Mouse (Mus musculus): ENCODE data around the gene Elp6. TPM values are rescaled to one million over a fixed set of nuclear protein-coding genes. Genes with fewer than 3 reads are reported as not detected.

Elp6 gene
- polyA plus RNA-seq (2015; fragmentation: Nextera tagmentation; extraction: Ambion mirVana) = 24.1 and 24.9 TPM in 2 replicates

- no peaks in the 10 kb centered on the region for H3K9me3 ChIP-seq (replicated peaks)
- H3K27me3 ChIP-seq = no peaks in the 10 kb centered on the region
- H3K36me3 ChIP-seq = 0 out of 2 replicates have a peak, but pooled peaks cover 5% of the 10 kb centered on the region
- WGBS = under 1% methylated on average over 46 of the region's 46 CpGs
- peak within 1 kb of the TSS; percentile 54 for H3K4me3 ChIP-seq (replicated peaks)
- peak within 1 kb of the TSS; percentile 97 for H3K27ac ChIP-seq (replicated peaks)
- ATAC-seq (ENCODE audit: insufficient number of reproducible peaks, low FRiP score, low TSS enrichment, low read depth) = peak; percentile 97
- peaks cover 6% of the 10 kb centered on the region for H3K4me1 ChIP-seq
- peak within 1 kb of the TSS; percentile 74 for H3K4me2 ChIP-seq (replicated peaks)
- H3K9ac ChIP-seq = peak within 1 kb of the TSS; percentile 63
These were observed at the start of gene Elp6 for GRCm38 (mm10) chr9:110304969-110305651. TSS of gene Elp6 (plus strand) at chr9:110305173.

GRCm38 (mm10) chr9:110255407-110256019 lies 49.5 kb upstream of the Elp6 start:
- Histone ChIP-seq H3K4me2 (replicated peaks) (no peak overlapping the region), H3K4me3 (replicated peaks) (no peak overlapping the region), H3K9me3 (replicated peaks) (no peaks in the 10 kb centered on the region), H3K36me3 (no peaks in the 10 kb centered on the region), H3K27me3 (no peaks in the 10 kb centered on the region), H3K27ac (replicated peaks) (no peak overlapping the region), H3K4me1 (peaks cover 2% of the 10 kb centered on the region), H3K9ac (no peak overlapping the region)
- no peak for ATAC-seq (ENCODE audit: insufficient number of reproducible peaks, low FRiP score, low TSS enrichment, low read depth)
- 66% methylated on average over 15 of the region's 15 CpGs for WGBS

GRCm38 (mm10) chr9:110258646-110259045 lies 46.3 kb upstream of the Elp6 start:
- H3K9me3 ChIP-seq (replicated peaks) = no peaks in the 10 kb centered on the region
- no peak for ATAC-seq (ENCODE audit: insufficient number of reproducible peaks, low FRiP score, low TSS enrichment, low read depth)
- 77% methylated on average over 6 of the region's 6 CpGs for WGBS
- no peaks in the 10 kb centered on the region for H3K4me1 ChIP-seq
- no peaks in the 10 kb centered on the region for H3K36me3 ChIP-seq
- no peak overlapping the region for H3K9ac ChIP-seq
- no peak overlapping the region for H3K4me2 ChIP-seq (replicated peaks)
- no peak overlapping the region for H3K4me3 ChIP-seq (replicated peaks)
- no peak overlapping the region for H3K27ac ChIP-seq (replicated peaks)
- H3K27me3 ChIP-seq = no peaks in the 10 kb centered on the region

GRCm38 (mm10) chr9:110259118-110259517 lies 45.9 kb upstream of the Elp6 start:
- Histone ChIP-seq H3K4me3 (replicated peaks) (no peak overlapping the region), H3K9ac (no peak overlapping the region), H3K36me3 (no peaks in the 10 kb centered on the region), H3K9me3 (replicated peaks) (no peaks in the 10 kb centered on the region), H3K4me2 (replicated peaks) (no peak overlapping the region), H3K27ac (replicated peaks) (no peak overlapping the region), H3K4me1 (no peaks in the 10 kb centered on the region), H3K27me3 (no peaks in the 10 kb centered on the region)
- 79% methylated on average over 3 of the region's 3 CpGs for WGBS
- ATAC-seq (ENCODE audit: insufficient number of reproducible peaks, low FRiP score, low TSS enrichment, low read depth) = no peak

GRCm38 (mm10) chr9:110263181-110263580 lies 41.8 kb upstream of the Elp6 start:
- Histone ChIP-seq H3K27me3 (no peaks in the 10 kb centered on the region), H3K9me3 (replicated peaks) (no peaks in the 10 kb centered on the region), H3K4me3 (replicated peaks) (no peak overlapping the region), H3K9ac (no peak overlapping the region), H3K27ac (replicated peaks) (no peak overlapping the region), H3K36me3 (no peaks in the 10 kb centered on the region), H3K4me1 (no peaks in the 10 kb centered on the region), H3K4me2 (replicated peaks) (no peak overlapping the region)
- no peak; the same call in 1 of the 2 replicates for ATAC-seq (ENCODE audit: insufficient number of reproducible peaks, low FRiP score, low TSS enrichment, low read depth)
- 90% methylated on average over 8 of the region's 8 CpGs for WGBS

GRCm38 (mm10) chr9:110264991-110265390 lies 40.0 kb upstream of the Elp6 start:
- Histone ChIP-seq H3K36me3 (no peaks in the 10 kb centered on the region), H3K4me1 (no peaks in the 10 kb centered on the region), H3K27me3 (no peaks in the 10 kb centered on the region), H3K4me2 (replicated peaks) (no peak overlapping the region), H3K27ac (replicated peaks) (no peak overlapping the region), H3K4me3 (replicated peaks) (no peak overlapping the region), H3K9ac (no peak overlapping the region), H3K9me3 (replicated peaks) (no peaks in the 10 kb centered on the region)
- 62% methylated on average over 9 of the region's 9 CpGs for WGBS
- ATAC-seq (ENCODE audit: insufficient number of reproducible peaks, low FRiP score, low TSS enrichment, low read depth) = no peak

- H3K9ac ChIP-seq = no peak overlapping the region
- H3K27ac ChIP-seq (replicated peaks) = no peak overlapping the region
- H3K27me3 ChIP-seq = no peaks in the 10 kb centered on the region
- no peak overlapping the region for H3K4me2 ChIP-seq (replicated peaks)
- WGBS = 71% methylated on average over 10 of the region's 10 CpGs
- no peaks in the 10 kb centered on the region for H3K4me1 ChIP-seq
- H3K36me3 ChIP-seq = no peaks in the 10 kb centered on the region
- H3K4me3 ChIP-seq (replicated peaks) = no peak overlapping the region
- no peaks in the 10 kb centered on the region for H3K9me3 ChIP-seq (replicated peaks)
- ATAC-seq (ENCODE audit: insufficient number of reproducible peaks, low FRiP score, low TSS enrichment, low read depth) = no peak
These were observed 36.6 kb upstream of the Elp6 start for GRCm38 (mm10) chr9:110268416-110268815.

- no peak overlapping the region for H3K4me3 ChIP-seq (replicated peaks)
- no peaks in the 10 kb centered on the region for H3K9me3 ChIP-seq (replicated peaks)
- no peaks in the 10 kb centered on the region for H3K27me3 ChIP-seq
- no peak for ATAC-seq (ENCODE audit: insufficient number of reproducible peaks, low FRiP score, low TSS enrichment, low read depth)
- 91% methylated on average over 3 of the region's 3 CpGs for WGBS
- H3K27ac ChIP-seq (replicated peaks) = no peak overlapping the region
- no peaks in the 10 kb centered on the region for H3K4me1 ChIP-seq
- H3K9ac ChIP-seq = no peak overlapping the region
- H3K4me2 ChIP-seq (replicated peaks) = no peak overlapping the region
- H3K36me3 ChIP-seq = no peaks in the 10 kb centered on the region
These were observed 32.6 kb upstream of the Elp6 start for GRCm38 (mm10) chr9:110272330-110272729.

GRCm38 (mm10) chr9:110273507-110273906 lies 31.5 kb upstream of the Elp6 start:
- Histone ChIP-seq H3K4me1 (no peaks in the 10 kb centered on the region), H3K4me2 (replicated peaks) (no peak overlapping the region), H3K4me3 (replicated peaks) (no peak overlapping the region), H3K27ac (replicated peaks) (no peak overlapping the region), H3K36me3 (no peaks in the 10 kb centered on the region), H3K9ac (no peak overlapping the region), H3K27me3 (no peaks in the 10 kb centered on the region), H3K9me3 (replicated peaks) (no peaks in the 10 kb centered on the region)
- WGBS = 68% methylated on average over 4 of the region's 4 CpGs
- ATAC-seq (ENCODE audit: insufficient number of reproducible peaks, low FRiP score, low TSS enrichment, low read depth) = no peak

GRCm38 (mm10) chr9:110275882-110276281 lies 29.1 kb upstream of the Elp6 start:
- Histone ChIP-seq H3K27ac (replicated peaks) (no peak overlapping the region), H3K4me2 (replicated peaks) (no peak overlapping the region), H3K4me3 (replicated peaks) (no peak overlapping the region), H3K4me1 (no peaks in the 10 kb centered on the region), H3K9ac (no peak overlapping the region), H3K9me3 (replicated peaks) (no peaks in the 10 kb centered on the region), H3K36me3 (no peaks in the 10 kb centered on the region), H3K27me3 (no peaks in the 10 kb centered on the region)
- WGBS = 50% methylated on average over 5 of the region's 5 CpGs
- ATAC-seq (ENCODE audit: insufficient number of reproducible peaks, low FRiP score, low TSS enrichment, low read depth) = no peak

- H3K9me3 ChIP-seq (replicated peaks) = no peaks in the 10 kb centered on the region
- no peaks in the 10 kb centered on the region for H3K27me3 ChIP-seq
- no peaks in the 10 kb centered on the region for H3K4me1 ChIP-seq
- H3K9ac ChIP-seq = no peak overlapping the region
- H3K4me3 ChIP-seq (replicated peaks) = no peak overlapping the region
- H3K4me2 ChIP-seq (replicated peaks) = no peak overlapping the region
- no peak for ATAC-seq (ENCODE audit: insufficient number of reproducible peaks, low FRiP score, low TSS enrichment, low read depth)
- WGBS = 65% methylated on average over 8 of the region's 8 CpGs
- no peak overlapping the region for H3K27ac ChIP-seq (replicated peaks)
- no peaks in the 10 kb centered on the region for H3K36me3 ChIP-seq
These were observed 27.5 kb upstream of the Elp6 start for GRCm38 (mm10) chr9:110277431-110277881.

Measured in embryonic facial prominence, embryonic 15.5 days (tissue).